10 mouse cellular contexts compared by ENCODE assay signal in genomic region chr2:112481564-112481963, GRCm38 (mm10). TPM values are rescaled to one million over a fixed set of nuclear protein-coding genes. Genes with fewer than 3 reads are reported as not detected.
DNase-seq lines count a peak whose midpoint lies in the region; ATAC-seq lines count a peak whose summit lies in the region.
"Had no signal": no experiment of that assay in that cellular context is flagged by ENCODE, and none has a peak within 500 bp of the region (broad histone marks: within the 10 kb centered on the region; RNA-seq: fewer than 3 reads in every experiment).

No protein-coding gene starts in this region.

- H3K4me2 ChIP-seq in intestine, embryonic 16.5 days (ENCODE audit: low read depth, low read length) = no peak overlapping the region

- H3K27me3 ChIP-seq in intestine, embryonic 16.5 days (replicated peaks; ENCODE audit: control insufficient read depth, insufficient read depth, low read length) = no peaks in the 10 kb centered on the region
- no peaks in the 10 kb centered on the region for H3K27me3 ChIP-seq in midbrain, embryonic 10.5 days (ENCODE audit: low read depth, poor library complexity, severe bottlenecking)

- H3K4me3 ChIP-seq in intestine, embryonic 16.5 days (ENCODE audit: low read length) = no peak overlapping the region
- no peak overlapping the region for H3K4me3 ChIP-seq in midbrain, embryonic 10.5 days

- H3K36me3 ChIP-seq in intestine, embryonic 16.5 days (ENCODE audit: control insufficient read depth, insufficient read depth, low read length) = no peaks in the 10 kb centered on the region
- H3K36me3 ChIP-seq in midbrain, embryonic 10.5 days = no peaks in the 10 kb centered on the region

- no peak overlapping the region for H3K27ac ChIP-seq in intestine, embryonic 16.5 days (ENCODE audit: low read length)
- H3K27ac ChIP-seq in midbrain, embryonic 10.5 days (replicated peaks) = no peak overlapping the region

- peak; percentile 20 for DNase-seq in adrenal gland, adult 2 months
- no peak for DNase-seq in adrenal gland, adult 8-10 months
- peak; percentile 51 to 59 for DNase-seq in B cell, adult 2 months
- DNase-seq in embryo, embryonic 11 days = peak; percentile 73
- DNase-seq in midbrain, embryonic 10.5 days (ENCODE audit: low spot score) = peak; percentile 48
- no peak for DNase-seq in right cerebral cortex, postnatal 10 days (ENCODE audit: low spot score in 2 of 2)
- DNase-seq in urinary bladder, postnatal 14 days (ENCODE audit: low spot score) = no peak

- no peaks in the 10 kb centered on the region for H3K9me3 ChIP-seq in intestine, embryonic 16.5 days (ENCODE audit: control insufficient read depth, low read length)
- H3K9me3 ChIP-seq in midbrain, embryonic 10.5 days (replicated peaks) = no peaks in the 10 kb centered on the region

- no peak overlapping the region for H3K9ac ChIP-seq in intestine, embryonic 16.5 days (ENCODE audit: low read depth, low read length)

- no peaks in the 10 kb centered on the region; the same call in 1 of the 2 replicates for H3K4me1 ChIP-seq in intestine, embryonic 16.5 days (ENCODE audit: control insufficient read depth, insufficient read depth, low read length)
- no peaks in the 10 kb centered on the region for H3K4me1 ChIP-seq in midbrain, embryonic 10.5 days

- peak; percentile 41; the same call in 1 of the 2 replicates for ATAC-seq in intestine, embryonic 16.5 days

- 3% methylated on average over 2 of the region's 2 CpGs for WGBS in intestine, embryonic 16.5 days
- WGBS in midbrain, embryonic 10.5 days = 1% methylated on average over 2 of the region's 2 CpGs

RNA-seq across cellular contexts. Expression of gene Chrm5, which starts 1.0 kb away (rescaled TPM):
- total RNA-seq in adrenal gland, adult 2 months (2021) = not detected
- not detected in 2 replicates for polyA plus RNA-seq in adrenal gland, adult 2 months (2012; rRNA removed)
- not detected for total RNA-seq in adrenal gland, adult 8-10 months (2022)
- not detected in 2 replicates for polyA plus RNA-seq in intestine, embryonic 16.5 days (2015; fragmentation: Nextera tagmentation; extraction: Ambion mirVana)
- not detected in 2 replicates for polyA plus RNA-seq in midbrain, embryonic 10.5 days (2016; fragmentation: Nextera tagmentation; extraction: Ambion mirVana)
- polyA plus RNA-seq: C2C12; gonadal fat pad, adult 2 months had no signal

RNA-seq across cellular contexts. Expression of gene Aven, which starts 11.2 kb away (rescaled TPM):
- 10 to 100 TPM; 17.0 to 21.2 TPM for total RNA-seq in adrenal gland, adult 2 months (2021)
- polyA plus RNA-seq in adrenal gland, adult 2 months (2012; rRNA removed) = 0.98 and 1.0 TPM in 2 replicates
- 10 to 100 TPM in 3 of 4 experiments, 1 to 10 TPM in 1; 8.8 to 16.3 (median 13.1) TPM for total RNA-seq in adrenal gland, adult 8-10 months (2022)
- polyA plus RNA-seq in intestine, embryonic 16.5 days (2015; fragmentation: Nextera tagmentation; extraction: Ambion mirVana) = 1.7 and 6.2 TPM in 2 replicates
- polyA plus RNA-seq in midbrain, embryonic 10.5 days (2016; fragmentation: Nextera tagmentation; extraction: Ambion mirVana) = 4.7 and 6.7 TPM in 2 replicates

RNA-seq across cellular contexts. Expression of gene Emc7, which starts 26.8 kb away (rescaled TPM):
- 10 to 100 TPM; 29.8 to 36.6 TPM for total RNA-seq in adrenal gland, adult 2 months (2021)
- polyA plus RNA-seq in adrenal gland, adult 2 months (2012; rRNA removed) = 2.9 and 3.4 TPM in 2 replicates
- 10 to 100 TPM; 33.3 to 36.7 (median 34.6) TPM for total RNA-seq in adrenal gland, adult 8-10 months (2022)
- 19.2 and 20.1 TPM in 2 replicates for polyA plus RNA-seq in intestine, embryonic 16.5 days (2015; fragmentation: Nextera tagmentation; extraction: Ambion mirVana)
- 12.0 and 12.3 TPM in 2 replicates for polyA plus RNA-seq in midbrain, embryonic 10.5 days (2016; fragmentation: Nextera tagmentation; extraction: Ambion mirVana)

Comparison
In these comparisons a context has a peak if more than half of its experiments do, and no peak if none do; other contexts are left out.
1. DNase-seq: peak in adrenal gland, adult 2 months (single experiment), B cell, adult 2 months (2 of 2), embryo, embryonic 11 days (single experiment) and midbrain, embryonic 10.5 days (single experiment); none in adrenal gland, adult 8-10 months (single experiment), right cerebral cortex, postnatal 10 days (0 of 2) and urinary bladder, postnatal 14 days (single experiment).